17 mouse cellular contexts compared by ENCODE assay signal in genomic region chr4:108380146-108380545, GRCm38 (mm10). TPM values are rescaled to one million over a fixed set of nuclear protein-coding genes. Genes with fewer than 3 reads are reported as not detected.
DNase-seq lines count a peak whose midpoint lies in the region; ATAC-seq and TF ChIP-seq lines count a peak whose summit lies in the region.
"Had no signal": no experiment of that assay in that cellular context is flagged by ENCODE, and none has a peak within 500 bp of the region (broad histone marks: within the 10 kb centered on the region; RNA-seq: fewer than 3 reads in every experiment).

No protein-coding gene starts in this region.

- H3K9ac ChIP-seq in hindbrain, embryonic 11.5 days (ENCODE audit: low read depth, low read length): no peak overlapping the region
- H3K9ac ChIP-seq in hindbrain, embryonic 14.5 days: no peak overlapping the region
- H3K9ac ChIP-seq in ES-Bruce4 (ENCODE audit: low read depth, poor library complexity, severe bottlenecking): no peak overlapping the region
- H3K9ac ChIP-seq: hindbrain, embryonic 15.5 days; limb, embryonic 13.5 days; neural tube, embryonic 13.5 days had no signal

- H3K27ac ChIP-seq in hindbrain, embryonic 11.5 days (ENCODE audit: low read depth, low read length): no peak overlapping the region
- H3K27ac ChIP-seq in hindbrain, embryonic 14.5 days: no peak overlapping the region
- H3K27ac ChIP-seq in ES-Bruce4 (ENCODE audit: insufficient read depth, low read length): peak overlapping the region; percentile 65; the same call in 1 of the 2 replicates
- H3K27ac ChIP-seq: hindbrain, embryonic 15.5 days; limb, embryonic 13.5 days; neural tube, embryonic 13.5 days; stomach, postnatal 0 days had no signal

- DNase-seq in hindbrain, embryonic 11.5 days (ENCODE audit: low spot score): peak; percentile 29
- no peak for DNase-seq in hindbrain, embryonic 14.5 days (ENCODE audit: low spot score)
- DNase-seq in ZHBTc4 (ENCODE audit: low read depth, low spot score): peak; percentile 87
- DNase-seq in mesoderm, embryonic 11.5 days (ENCODE audit: low read depth, low spot score): peak; percentile 44
- no peak for DNase-seq in liver
- no peak for DNase-seq in yolk sac, embryonic 10.5 days (ENCODE audit: low spot score)
- DNase-seq: cerebellum, adult 11-12 months; gastrocnemius, postnatal 25 days; kidney, adult 9 months; lung, adult 2 months; thymus, postnatal 4 days had no signal

- H3K27me3 ChIP-seq in hindbrain, embryonic 11.5 days (ENCODE audit: control insufficient read depth, insufficient read depth, low read length): peaks cover 13% of the 10 kb centered on the region; the same call in 1 of the 2 replicates
- H3K27me3 ChIP-seq in hindbrain, embryonic 14.5 days (ENCODE audit: control insufficient read depth, insufficient read depth, low read length): peaks cover 4% of the 10 kb centered on the region; the same call in 1 of the 2 replicates
- H3K27me3 ChIP-seq in ES-Bruce4 (ENCODE audit: control insufficient read depth, insufficient read depth, low read length, poor library complexity, severe bottlenecking): no peaks in the 10 kb centered on the region
- H3K27me3 ChIP-seq: hindbrain, embryonic 15.5 days had no signal

- no peak for ATAC-seq in hindbrain, embryonic 11.5 days (ENCODE audit: low FRiP score)
- no peak for ATAC-seq in hindbrain, embryonic 14.5 days (ENCODE audit: low FRiP score)

- no peak overlapping the region for H3K4me2 ChIP-seq in hindbrain, embryonic 11.5 days (replicated peaks; ENCODE audit: low read depth, low read length)
- H3K4me2 ChIP-seq in hindbrain, embryonic 14.5 days (replicated peaks): no peak overlapping the region
- H3K4me2 ChIP-seq: hindbrain, embryonic 15.5 days; limb, embryonic 13.5 days; neural tube, embryonic 13.5 days had no signal

- no peak for TF ChIP-seq CTCF in ES-Bruce4 (IDR thresholded peaks at IDR 0.05; ENCODE audit: low read depth, low read length)

- no peak overlapping the region for H3K4me3 ChIP-seq in hindbrain, embryonic 11.5 days (ENCODE audit: low read depth, low read length)
- no peak overlapping the region for H3K4me3 ChIP-seq in hindbrain, embryonic 14.5 days (replicated peaks; ENCODE audit: low read length)
- H3K4me3 ChIP-seq in ES-Bruce4 (ENCODE audit: low read depth, low read length): no peak overlapping the region
- H3K4me3 ChIP-seq: hindbrain, embryonic 15.5 days; limb, embryonic 13.5 days; neural tube, embryonic 13.5 days had no signal

- no peak for TF ChIP-seq EP300 in ES-Bruce4 (IDR thresholded peaks at IDR 0.05; ENCODE audit: insufficient read depth, low read depth, low read length)

- TF ChIP-seq POLR2A in ES-Bruce4 (IDR thresholded peaks at IDR 0.05; ENCODE audit: insufficient read depth, low read length): no peak

- no peaks in the 10 kb centered on the region for H3K9me3 ChIP-seq in hindbrain, embryonic 11.5 days (ENCODE audit: control insufficient read depth, low read length)
- H3K9me3 ChIP-seq in hindbrain, embryonic 14.5 days (ENCODE audit: control insufficient read depth, low read length): no peaks in the 10 kb centered on the region
- no peaks in the 10 kb centered on the region for H3K9me3 ChIP-seq in ES-Bruce4 (replicated peaks; ENCODE audit: control insufficient read depth, insufficient read depth, low read length, poor library complexity, severe bottlenecking)
- H3K9me3 ChIP-seq: hindbrain, embryonic 15.5 days; limb, embryonic 13.5 days; neural tube, embryonic 13.5 days had no signal

- WGBS in hindbrain, embryonic 11.5 days: 8% methylated on average over 1 of the region's 1 CpGs
- 10% methylated on average over 1 of the region's 1 CpGs for WGBS in hindbrain, embryonic 14.5 days

- no peaks in the 10 kb centered on the region for H3K36me3 ChIP-seq in hindbrain, embryonic 11.5 days (ENCODE audit: control insufficient read depth, insufficient read depth, low read length)
- H3K36me3 ChIP-seq in hindbrain, embryonic 14.5 days (replicated peaks; ENCODE audit: control insufficient read depth, insufficient read depth): no peaks in the 10 kb centered on the region
- no peaks in the 10 kb centered on the region for H3K36me3 ChIP-seq in ES-Bruce4 (ENCODE audit: control insufficient read depth, insufficient read depth, low read length, poor library complexity, severe bottlenecking)
- H3K36me3 ChIP-seq: hindbrain, embryonic 15.5 days; limb, embryonic 13.5 days; neural tube, embryonic 13.5 days had no signal

- H3K4me1 ChIP-seq in hindbrain, embryonic 11.5 days (replicated peaks; ENCODE audit: control insufficient read depth, insufficient read depth, low read length): 0 out of 2 replicates have a peak, but pooled peaks cover 2% of the 10 kb centered on the region
- 0 out of 2 replicates have a peak, but pooled peaks cover 7% of the 10 kb centered on the region for H3K4me1 ChIP-seq in hindbrain, embryonic 14.5 days (replicated peaks; ENCODE audit: control insufficient read depth, insufficient read depth, low read length)
- peaks cover 9% of the 10 kb centered on the region for H3K4me1 ChIP-seq in ES-Bruce4 (ENCODE audit: control insufficient read depth, insufficient read depth, low read length)

RNA-seq across cellular contexts. Expression of gene Shisal2a, which starts 3.0 kb away (rescaled TPM):
- polyA plus RNA-seq in hindbrain, embryonic 11.5 days (2014; fragmentation: Nextera tagmentation; extraction: Ambion mirVana): 2.0 and 3.2 TPM in 2 replicates
- polyA plus RNA-seq in hindbrain, embryonic 14.5 days (2014; fragmentation: Nextera tagmentation; extraction: Ambion mirVana): 5.5 and 7.6 TPM in 2 replicates
- polyA plus RNA-seq in ES-Bruce4 (2011; ENCODE audit: insufficient read depth, insufficient read length, low read depth, missing spikeins): 1.2 and 1.4 TPM in 2 replicates
- polyA plus RNA-seq: small intestine, adult 2 months had no signal

RNA-seq across cellular contexts. Expression of gene Gpx7, which starts 26.6 kb away (rescaled TPM):
- 47.3 and 52.8 TPM in 2 replicates for polyA plus RNA-seq in hindbrain, embryonic 11.5 days (2014; fragmentation: Nextera tagmentation; extraction: Ambion mirVana)
- 32.6 and 34.9 TPM in 2 replicates for polyA plus RNA-seq in hindbrain, embryonic 14.5 days (2014; fragmentation: Nextera tagmentation; extraction: Ambion mirVana)
- polyA plus RNA-seq in ES-Bruce4 (2011; ENCODE audit: insufficient read depth, insufficient read length, low read depth, missing spikeins): 11.3 and 11.5 TPM in 2 replicates

RNA-seq across cellular contexts. Expression of gene Coa7, which starts 52.2 kb away (rescaled TPM):
- 42.1 and 53.1 TPM in 2 replicates for polyA plus RNA-seq in hindbrain, embryonic 11.5 days (2014; fragmentation: Nextera tagmentation; extraction: Ambion mirVana)
- 43.8 and 47.9 TPM in 2 replicates for polyA plus RNA-seq in hindbrain, embryonic 14.5 days (2014; fragmentation: Nextera tagmentation; extraction: Ambion mirVana)
- 53.6 and 62.0 TPM in 2 replicates for polyA plus RNA-seq in ES-Bruce4 (2011; ENCODE audit: insufficient read depth, insufficient read length, low read depth, missing spikeins)

Comparison
In these comparisons a context has a peak if more than half of its experiments do, and no peak if none do; other contexts are left out.
1. DNase-seq: peak in hindbrain, embryonic 11.5 days (single experiment), ZHBTc4 (single experiment) and mesoderm, embryonic 11.5 days (single experiment); none in hindbrain, embryonic 14.5 days (single experiment), liver (single experiment) and yolk sac, embryonic 10.5 days (single experiment).